Mouse (Mus musculus) MEL (cell line): ENCODE data around the gene Sema3a. TPM values are rescaled to one million over a fixed set of nuclear protein-coding genes. Genes with fewer than 3 reads are reported as not detected.

Experiments used
- DNase-seq: peaks from one replicate; pipeline ENCODE4 v3.0.0; 2011; ENCODE audit warnings: low read depth, low spot score
- H3K27ac ChIP-seq: 2 replicates; pipeline ENCODE4 v1.5.1; 2012; ENCODE audit warnings: low read depth, mild to moderate bottlenecking, control low read depth, low read length, moderate library complexity; ENCODE audit not compliant: control insufficient read depth
- H3K27me3 ChIP-seq, 2 experiments: fragments of 150-350 bp in 1 of 2; sonication (generic) in 1 of 2; 2 replicates each; pipeline ENCODE4 v1.6.1; 2012; ENCODE audit warnings: low read length in 2 of 2, mild to moderate bottlenecking in 2 of 2, improper control_type of control experiment in 1 of 2, moderate library complexity in 1 of 2; ENCODE audit not compliant: insufficient read depth in 2 of 2, control insufficient read depth in 1 of 2
- H3K36me3 ChIP-seq, 2 experiments: 2 replicates each; pipeline ENCODE4 v1.6.1; 2012 to 2014; ENCODE audit warnings: low read length in 2 of 2, improper control_type of control experiment in 1 of 2, inconsistent platforms in 1 of 2, mild to moderate bottlenecking in 1 of 2; ENCODE audit not compliant: insufficient read depth in 2 of 2, control insufficient read depth in 1 of 2
- H3K4me1 ChIP-seq, 2 experiments: fragments of 150-350 bp in 1 of 2; sonication (generic) in 1 of 2; 2 replicates each; pipeline ENCODE4 v1.6.1; 2012; ENCODE audit warnings: low read length in 2 of 2, improper control_type of control experiment in 1 of 2, mild to moderate bottlenecking in 1 of 2; ENCODE audit not compliant: insufficient read depth in 2 of 2, control insufficient read depth in 1 of 2
- H3K4me3 ChIP-seq, 2 experiments: fragments of 150-350 bp in 1 of 2; sonication (generic) in 1 of 2; 2 replicates each; pipeline ENCODE4 v1.5.1; 2012; ENCODE audit warnings: low read depth in 2 of 2, low read length in 2 of 2, mild to moderate bottlenecking in 2 of 2, moderate library complexity in 2 of 2, control low read depth in 1 of 2, improper control_type of control experiment in 1 of 2; ENCODE audit not compliant: control insufficient read depth in 1 of 2, insufficient read depth in 1 of 2
- H3K79me2 ChIP-seq: 2 replicates; pipeline ENCODE4 v1.6.1; 2012; ENCODE audit warnings: mild to moderate bottlenecking, low read length, moderate library complexity; ENCODE audit not compliant: control insufficient read depth, poor library complexity, insufficient read depth
- H3K9ac ChIP-seq: 2 replicates; pipeline ENCODE4 v1.6.1; 2012; ENCODE audit warnings: low read depth, mild to moderate bottlenecking, control low read depth, low read length, moderate library complexity; ENCODE audit not compliant: control insufficient read depth, poor library complexity, severe bottlenecking
- H3K9me3 ChIP-seq: fragments of 150-350 bp; sonication (generic); replicated peaks from 2 replicates; pipeline ENCODE4 v1.6.1; 2012; ENCODE audit warnings: mild to moderate bottlenecking, low read length, improper control_type of control experiment, moderate library complexity; ENCODE audit not compliant: insufficient read depth
- CHD1 ChIP-seq: IDR thresholded peaks from 2 replicates; pipeline ENCODE4 v1.6.1; 2012; ENCODE audit warnings: low read depth, mild to moderate bottlenecking, inconsistent platforms, low read length, improper control_type of control experiment
- CHD2 ChIP-seq: IDR thresholded peaks from 2 replicates; pipeline ENCODE4 v1.6.1; 2011; ENCODE audit warnings: low read length, improper control_type of control experiment
- E2F4 ChIP-seq: IDR thresholded peaks from 2 replicates; pipeline ENCODE4 v1.6.1; 2011; ENCODE audit warnings: low read depth, low read length, improper control_type of control experiment, borderline replicate concordance
- ELF1 ChIP-seq: IDR thresholded peaks from 2 replicates; pipeline ENCODE4 v1.6.1; 2014; ENCODE audit warnings: low read depth, mild to moderate bottlenecking, inconsistent platforms, low read length, improper control_type of control experiment, moderate library complexity
- EP300 ChIP-seq, 2 experiments: IDR thresholded peaks; 2 replicates each; pipeline ENCODE4 v1.6.1; 2011; ENCODE audit warnings: improper control_type of control experiment in 2 of 2, low read length in 2 of 2, low read depth in 1 of 2, mild to moderate bottlenecking in 1 of 2
- ETS1 ChIP-seq: IDR thresholded peaks from 2 replicates; pipeline ENCODE4 v1.6.1; 2012; ENCODE audit warnings: low read depth, mild to moderate bottlenecking, inconsistent platforms, low read length, improper control_type of control experiment, moderate library complexity
- GABPA ChIP-seq: IDR thresholded peaks from 2 replicates; pipeline ENCODE4 v1.6.1; 2012; ENCODE audit warnings: low read depth, mild to moderate bottlenecking, inconsistent platforms, low read length, improper control_type of control experiment, moderate library complexity
- GATA1 ChIP-seq: IDR thresholded peaks from 2 replicates; pipeline ENCODE4 v1.6.1; 2011; ENCODE audit warnings: low read depth, low read length, improper control_type of control experiment
- HCFC1 ChIP-seq: IDR thresholded peaks from 2 replicates; pipeline ENCODE4 v1.6.1; 2012; ENCODE audit warnings: low read depth, mild to moderate bottlenecking, inconsistent platforms, low read length, improper control_type of control experiment, moderate library complexity
- KAT2A ChIP-seq: conservative IDR thresholded peaks from 2 replicates; pipeline ENCODE4 v1.6.1; 2012; ENCODE audit warnings: low read depth, low read length, improper control_type of control experiment, inconsistent platforms
- MAFK ChIP-seq: IDR thresholded peaks from 2 replicates; pipeline ENCODE4 v1.6.1; 2011; ENCODE audit warnings: low read depth, mild to moderate bottlenecking, low read length, improper control_type of control experiment, borderline replicate concordance
- MXI1 ChIP-seq: IDR thresholded peaks from 2 replicates; pipeline ENCODE4 v1.6.1; 2011; ENCODE audit warnings: mild to moderate bottlenecking, low read depth, low read length, improper control_type of control experiment
- MYB ChIP-seq: IDR thresholded peaks from 2 replicates; pipeline ENCODE4 v1.6.1; 2011; ENCODE audit warnings: mild to moderate bottlenecking, low read depth, low read length, improper control_type of control experiment
- MYC ChIP-seq: IDR thresholded peaks from 2 replicates; pipeline ENCODE4 v1.6.1; 2011; ENCODE audit warnings: low read depth, mild to moderate bottlenecking, low read length, improper control_type of control experiment, moderate library complexity
- NRF1 ChIP-seq: IDR thresholded peaks from 2 replicates; pipeline ENCODE4 v1.6.1; 2014; ENCODE audit warnings: low read depth, mild to moderate bottlenecking, inconsistent platforms, low read length, improper control_type of control experiment, moderate library complexity; ENCODE audit not compliant: poor library complexity, insufficient read depth, severe bottlenecking
- POLR2AphosphoS5 ChIP-seq: IDR thresholded peaks from 2 replicates; pipeline ENCODE4 v1.6.1; 2012; ENCODE audit warnings: low read depth, borderline replicate concordance, mild to moderate bottlenecking, inconsistent platforms, low read length, moderate library complexity, mixed read lengths
- TAL1 ChIP-seq: IDR thresholded peaks from 2 replicates; pipeline ENCODE4 v1.6.1; 2012; ENCODE audit warnings: mild to moderate bottlenecking, inconsistent platforms, low read length, moderate library complexity, mixed read lengths
- TBP ChIP-seq: IDR thresholded peaks from 2 replicates; pipeline ENCODE4 v1.8.0; 2011; ENCODE audit warnings: low read depth, low read length, improper control_type of control experiment
- ZC3H11A ChIP-seq: IDR thresholded peaks from 2 replicates; pipeline ENCODE4 v1.6.1; 2012; ENCODE audit warnings: low read depth, mild to moderate bottlenecking, inconsistent platforms, low read length, improper control_type of control experiment
- ZKSCAN1 ChIP-seq: IDR thresholded peaks from 2 replicates; pipeline ENCODE4 v1.6.1; 2012; ENCODE audit warnings: low read depth, mild to moderate bottlenecking, inconsistent platforms, low read length, improper control_type of control experiment, moderate library complexity
- ZNF384 ChIP-seq: IDR thresholded peaks from 2 replicates; pipeline ENCODE4 v1.6.1; 2012; ENCODE audit warnings: low read depth, mild to moderate bottlenecking, inconsistent platforms, low read length, improper control_type of control experiment
- polyA plus RNA-seq, 2 experiments: library from polyadenylated mRNA; stranded (reverse) in 1 of 2; unstranded in 1 of 2; fragments of >175 nt in 1 of 2; fragments of >200 nt in 1 of 2; gene quantifications; 2 replicates each; pipeline versions ENCODE4 v1.2.1 to v1.2.4; 2012; ENCODE audit warnings: low replicate concordance in 2 of 2, low read depth in 1 of 2; ENCODE audit not compliant: insufficient read length in 2 of 2, insufficient read depth in 1 of 2, missing spikeins in 1 of 2
- total RNA-seq: library from RNA; depleted of rRNA; stranded (reverse); fragments of 300-350 nt; gene quantifications from 2 replicates; pipeline ENCODE4 v1.2.3, GENCODE M21; 2012

The Sema3a gene
- total and polyA plus RNA-seq, 3 experiments = not detected

- Histone ChIP-seq H3K79me2 (no peaks in the 10 kb centered on the region), H3K27me3 (no peaks in the 10 kb centered on the region), H3K9ac (no peak overlapping the region), H3K27ac (no peak overlapping the region), H3K4me3 (no peak overlapping the region), H3K4me1 (no peaks in the 10 kb centered on the region), H3K9me3 (no peaks in the 10 kb centered on the region), H3K36me3 (no peaks in the 10 kb centered on the region)
- DNase-seq = no peak
- no peak for TF ChIP-seq EP300 (IDR thresholded peaks at IDR 0.05; ENCODE audit: low read depth in 1 of 2, low read length in 2 of 2)
- no peak for TF ChIP-seq MYB
- TF ChIP-seq KAT2A = no peak
- TF ChIP-seq CHD1 = no peak
- no peak for TF ChIP-seq HCFC1
- TF ChIP-seq GATA1 = no peak
- no peak for TF ChIP-seq NRF1
- no peak for TF ChIP-seq ELF1
- no peak for TF ChIP-seq TBP
- no peak for TF ChIP-seq MYC
These were observed 288.8 kb downstream of the Sema3a start for GRCm38 (mm10) chr5:13413915-13414525.

- H3K27me3 ChIP-seq = no peaks in the 10 kb centered on the region
- no peaks in the 10 kb centered on the region for H3K36me3 ChIP-seq
- no peak overlapping the region for H3K27ac ChIP-seq
- no peaks in the 10 kb centered on the region for H3K4me1 ChIP-seq
- H3K9me3 ChIP-seq = no peaks in the 10 kb centered on the region
- H3K79me2 ChIP-seq = no peaks in the 10 kb centered on the region
- H3K4me3 ChIP-seq = no peak overlapping the region
- TF ChIP-seq HCFC1 (no peak), ZNF384 (no peak), GATA1 (no peak), MAFK (no peak), ETS1 (no peak), GABPA (no peak), E2F4 (no peak), NRF1 (no peak), MXI1 (no peak), CHD2 (no peak), POLR2AphosphoS5 (no peak), ZC3H11A (no peak), EP300 (IDR thresholded peaks at IDR 0.05; ENCODE audit: low read depth in 1 of 2, low read length in 2 of 2) (no peak), TAL1 (no peak), KAT2A (no peak), ZKSCAN1 (no peak)
- no peak overlapping the region for H3K9ac ChIP-seq
- DNase-seq = no peak
These were observed 291.9 kb downstream of the Sema3a start for GRCm38 (mm10) chr5:13416960-13417710.
